Mouse (Mus musculus): ENCODE data around the gene Gm21897. TPM values are rescaled to one million over a fixed set of nuclear protein-coding genes. Genes with fewer than 3 reads are reported as not detected.
"Not testable (repeated sequence)": the region's sequence is repeated elsewhere in the genome, so short reads cannot be mapped to it uniquely, and the experiment has no call there.

Gm21897 gene
- not detected for total RNA-seq (2021)

DNA sequence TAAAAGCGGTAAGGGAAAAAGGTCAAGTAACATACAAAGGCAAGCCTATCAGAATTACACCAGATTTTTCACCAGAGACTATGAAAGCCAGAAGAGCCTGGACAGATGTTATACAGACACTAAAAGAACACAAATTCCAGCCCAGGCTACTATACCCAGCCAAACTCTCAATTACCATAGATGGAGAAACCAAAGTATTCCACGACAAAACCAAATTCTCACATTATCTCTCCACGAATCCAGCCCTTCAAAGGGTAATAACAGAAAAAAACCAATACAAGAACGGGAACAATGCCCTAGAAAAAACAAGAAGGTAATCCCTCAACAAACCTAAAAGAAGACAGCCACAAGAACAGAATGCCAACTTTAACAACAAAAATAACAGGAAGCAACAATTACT lies at the start of gene Gm21897:
TSS of gene Gm21897 (plus strand) at position 301 of the 400 bp plus-strand sequence.
- intact Hi-C loops (cut with DNase I); DNase-seq: not testable (repeated sequence)

DNA sequence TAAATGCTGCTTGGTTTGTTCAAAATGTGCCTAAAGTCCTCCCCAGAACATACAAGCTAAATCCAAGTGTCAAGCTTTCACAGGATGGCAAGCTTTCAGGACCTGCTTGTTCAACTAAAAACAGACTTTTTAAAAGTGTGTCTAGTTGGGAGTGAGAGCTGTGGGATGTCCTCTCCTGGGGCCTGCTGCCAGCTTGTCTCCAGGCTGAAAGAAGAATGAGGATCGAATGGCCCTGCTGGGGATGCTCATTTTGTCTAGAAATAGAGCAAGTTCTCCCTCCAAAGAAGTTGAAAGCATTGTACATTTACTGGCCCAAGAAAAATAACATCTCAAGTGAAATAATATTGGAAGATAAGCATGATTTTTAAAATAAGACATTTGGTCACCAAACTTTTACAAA lies 45.0 kb upstream of the Gm21897 start:
- intact Hi-C loops (cut with DNase I), result no loop called here
- DNase-seq, result no peak

GRCm38 (mm10) chr16:15277461-15277860 lies 39.8 kb upstream of the Gm21897 start:
- DNase-seq, result no peak
- intact Hi-C loops (cut with DNase I), result no loop called here

DNA sequence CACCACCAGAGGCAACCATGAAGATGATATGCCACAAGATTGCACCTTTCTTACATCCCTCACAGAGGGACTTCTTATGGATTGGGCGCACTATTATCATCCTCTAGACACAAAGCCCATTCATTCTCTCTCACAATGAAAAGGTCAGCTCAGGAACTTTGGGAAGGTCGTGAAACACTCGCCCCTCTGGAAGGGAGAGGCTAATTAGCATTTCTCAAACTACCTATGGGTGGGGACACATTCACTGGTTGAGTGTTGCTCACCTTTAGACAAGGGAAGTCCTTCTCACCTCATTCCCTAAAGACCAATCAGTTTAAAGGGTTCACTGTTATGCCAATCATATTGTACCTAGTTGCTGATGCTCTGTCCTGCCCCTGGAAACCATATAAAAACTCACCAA lies 24.2 kb upstream of the Gm21897 start:
- intact Hi-C loops (cut with DNase I), result no loop called here
- no peak for DNase-seq

DNA sequence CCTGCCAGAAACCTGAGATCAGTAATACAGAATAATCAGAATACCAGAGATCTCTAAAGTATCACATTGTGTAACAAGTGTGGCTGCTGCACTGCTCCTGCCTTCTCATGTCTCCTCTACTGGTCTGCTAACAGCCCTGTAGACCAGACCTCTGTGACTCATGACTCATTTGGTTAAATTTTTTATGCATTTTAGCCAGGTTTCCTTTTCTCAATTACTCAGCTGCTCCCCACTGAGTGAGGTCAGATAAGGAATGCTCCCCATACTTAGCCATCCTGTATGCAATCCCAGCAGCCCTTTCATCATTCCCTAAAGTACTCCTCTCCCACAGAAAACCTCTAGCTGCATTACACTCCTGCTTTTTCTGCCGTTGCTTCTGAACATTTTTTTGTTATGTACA lies 23.0 kb upstream of the Gm21897 start:
- intact Hi-C loops (cut with DNase I), result no loop called here
- DNase-seq, result no peak

DNA sequence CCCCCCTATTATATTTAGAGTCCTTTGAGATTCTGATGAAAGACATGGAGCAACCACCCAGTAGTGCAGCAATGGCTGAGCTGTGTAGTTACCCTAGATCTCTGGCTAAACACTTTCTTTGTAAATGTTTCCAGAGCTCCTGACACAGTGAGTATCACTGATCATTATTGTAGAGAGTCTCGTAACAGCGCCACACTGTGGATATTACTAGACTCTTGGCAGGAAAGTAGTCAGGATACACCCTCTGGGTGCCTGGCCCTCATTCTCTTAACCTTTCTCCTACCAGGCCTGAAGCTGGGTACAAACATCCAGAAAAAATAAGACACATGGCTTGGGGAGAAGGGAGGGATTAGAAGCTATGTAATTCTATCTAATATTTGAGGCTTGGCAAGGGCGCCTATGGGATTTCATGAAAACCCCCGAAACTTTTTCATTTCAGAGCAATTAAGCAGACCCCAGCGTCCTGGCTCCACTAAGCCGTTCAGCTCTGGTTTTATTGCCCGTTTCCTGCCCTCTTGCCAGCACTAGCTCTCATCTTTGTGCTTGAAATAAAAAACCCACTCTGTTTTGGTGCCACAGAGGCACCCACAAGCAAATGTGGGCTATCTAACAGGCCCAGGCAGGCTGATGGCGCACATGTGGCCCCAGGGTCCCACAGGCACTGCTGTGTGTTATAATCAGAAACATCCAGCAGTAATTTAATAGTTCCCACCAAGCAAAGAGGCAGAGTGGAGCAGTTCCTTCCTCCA lies 22.2 kb upstream of the Gm21897 start:
- DNase-seq, result peak; percentile 47 to 61
- intact Hi-C loops (cut with DNase I), result loop anchor here (1.0 kb wide), 1 partner anchor 594 kb away; no protein-coding TSS in a partner anchor

DNA sequence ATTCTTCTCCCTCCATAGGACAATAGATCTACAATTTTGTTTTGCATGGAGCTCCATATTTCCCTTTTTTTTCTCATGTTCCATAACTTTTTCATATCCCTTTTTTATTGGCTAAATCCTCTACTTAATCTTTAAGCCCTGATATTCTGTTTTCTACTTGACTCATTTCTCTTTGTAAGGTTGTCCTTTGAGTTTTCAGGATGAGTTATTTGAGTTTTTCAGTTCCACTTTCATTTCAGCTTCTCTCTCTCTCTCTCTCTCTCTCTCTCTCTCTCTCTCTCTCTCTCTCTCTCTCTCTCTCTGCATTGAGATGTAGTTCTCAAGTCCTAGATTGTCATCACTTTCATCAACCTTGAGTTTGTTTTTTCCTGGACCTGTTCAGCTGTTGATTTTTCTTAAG lies 17.3 kb downstream of the Gm21897 start:
- intact Hi-C loops (cut with DNase I), result no loop called here
- no peak for DNase-seq

DNA sequence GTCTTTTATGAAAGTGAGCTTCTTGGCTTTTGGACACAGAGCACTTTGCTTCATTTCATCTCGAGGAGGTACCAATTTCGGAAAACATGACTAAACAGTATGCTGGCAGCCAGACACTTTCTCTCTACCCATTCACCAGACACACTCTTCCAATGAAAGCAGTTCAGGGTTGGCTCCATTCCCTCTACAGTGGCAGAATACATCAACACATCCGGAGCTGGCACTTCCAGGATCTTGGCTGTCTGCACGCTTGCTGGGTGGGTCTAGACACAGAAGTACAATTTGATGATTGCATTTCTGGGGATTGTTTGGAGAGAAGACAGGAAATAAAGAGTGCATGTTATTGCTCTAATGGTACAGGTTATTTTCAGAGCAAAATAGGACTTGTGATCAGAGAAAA lies 21.8 kb downstream of the Gm21897 start:
- DNase-seq, result no peak
- intact Hi-C loops (cut with DNase I), result no loop called here

DNA sequence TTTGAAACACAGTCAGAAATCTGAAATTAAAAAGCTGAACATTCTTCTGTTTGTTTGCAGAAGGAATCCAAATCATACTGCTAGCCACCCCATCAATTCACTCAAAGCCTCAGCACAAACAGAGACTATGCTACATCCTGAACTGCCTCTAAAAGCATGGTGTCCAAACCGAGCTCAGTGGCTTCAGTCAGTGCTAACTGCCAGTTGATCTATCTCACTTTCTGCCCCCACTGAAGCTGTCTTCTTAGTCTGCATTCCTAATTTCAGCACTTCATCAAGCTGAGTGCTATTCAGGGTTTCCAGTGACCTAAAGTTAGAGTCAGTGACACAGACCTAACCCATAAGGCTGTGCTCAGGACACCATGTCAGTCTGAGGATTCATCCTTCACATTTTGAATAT lies 28.8 kb downstream of the Gm21897 start:
- intact Hi-C loops (cut with DNase I), result no loop called here
- no peak for DNase-seq

DNA sequence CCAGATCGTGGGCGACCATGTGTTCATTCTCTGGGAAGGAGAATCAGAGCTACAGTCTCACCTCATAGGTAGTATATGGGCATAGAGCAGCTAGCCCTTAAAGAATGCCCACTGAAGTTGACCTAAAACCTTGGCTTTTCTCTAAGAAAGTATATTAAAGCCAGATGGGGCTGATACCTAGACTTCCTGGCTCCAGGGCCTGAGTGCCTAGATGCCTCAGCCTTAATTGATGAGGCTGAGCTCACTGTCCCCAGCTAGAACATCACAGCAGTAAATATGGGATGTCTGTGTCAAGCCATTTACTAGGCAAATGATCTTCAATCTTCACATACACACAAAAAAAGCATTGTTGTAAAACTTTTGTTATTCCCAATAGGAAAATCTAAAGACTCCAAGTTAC lies 32.1 kb downstream of the Gm21897 start:
- intact Hi-C loops (cut with DNase I), result no loop called here
- no peak for DNase-seq

GRCm38 (mm10) chr16:15351301-15351700 lies 34.0 kb downstream of the Gm21897 start:
- intact Hi-C loops (cut with DNase I), result no loop called here
- DNase-seq, result no peak

- intact Hi-C loops (cut with DNase I), result no loop called here
- no peak for DNase-seq
Measured at GRCm38 (mm10) chr16:15352320-15352719, 35.1 kb downstream of the Gm21897 start.

- intact Hi-C loops (cut with DNase I), result no loop called here
- DNase-seq, result no peak
Measured at GRCm38 (mm10) chr16:15354901-15355300, 37.6 kb downstream of the Gm21897 start.

DNA sequence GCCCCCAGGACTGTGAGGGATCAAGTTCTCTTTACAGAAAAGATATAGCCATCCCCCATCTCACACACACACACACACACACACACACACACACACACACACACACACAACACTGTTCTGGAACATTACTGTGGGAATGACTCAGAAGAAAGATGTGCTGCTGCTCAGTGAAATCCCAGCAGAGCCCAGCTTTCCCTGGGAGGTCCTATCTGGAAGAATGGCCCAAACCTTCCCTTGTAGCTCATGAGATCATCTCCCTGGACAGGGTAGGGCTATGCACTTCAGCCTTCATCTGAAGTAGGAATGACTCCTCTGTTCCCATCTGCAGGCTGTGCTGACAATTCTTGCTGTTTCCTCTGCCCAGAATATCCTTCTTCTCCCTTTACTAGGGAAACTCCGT lies 38.1 kb downstream of the Gm21897 start:
- intact Hi-C loops (cut with DNase I), result no loop called here
- DNase-seq, result peak; percentile 26 to 38

GRCm38 (mm10) chr16:15357766-15358165 lies 40.5 kb downstream of the Gm21897 start:
- intact Hi-C loops (cut with DNase I), result no loop called here
- DNase-seq, result no peak

DNA sequence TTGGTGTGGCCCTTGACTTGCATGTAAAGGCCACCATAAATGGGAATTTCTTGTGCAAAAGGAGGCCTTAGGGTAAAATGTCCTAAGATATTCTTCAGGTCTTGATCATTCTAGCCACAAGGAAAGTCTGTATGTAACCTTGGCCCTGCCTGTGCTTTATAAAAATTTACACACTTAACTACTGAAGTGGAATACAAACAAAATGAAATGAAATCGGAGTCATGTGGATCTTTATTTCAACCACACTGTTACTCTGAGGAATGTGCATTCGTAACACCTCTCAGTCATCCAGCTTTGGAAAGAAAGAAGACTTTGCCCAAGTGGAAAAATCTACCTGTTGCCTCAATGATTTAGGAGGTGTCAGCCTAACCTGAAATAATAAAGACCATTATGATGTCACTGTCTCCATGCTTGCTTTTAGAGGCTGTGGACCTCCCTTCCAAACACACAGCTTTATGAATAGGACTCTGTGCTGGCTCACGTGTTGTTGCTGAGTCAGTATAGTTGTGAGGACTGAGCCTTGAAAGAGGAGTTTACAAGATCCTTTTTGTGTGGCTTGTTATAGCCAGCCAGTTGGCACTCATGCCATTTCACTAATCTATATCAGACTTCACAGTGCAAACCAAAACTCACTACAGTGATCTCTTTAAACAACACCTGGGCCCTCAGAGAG lies 42.0 kb downstream of the Gm21897 start:
- DNase-seq, result no peak
- intact Hi-C loops (cut with DNase I), result no loop called here

DNA sequence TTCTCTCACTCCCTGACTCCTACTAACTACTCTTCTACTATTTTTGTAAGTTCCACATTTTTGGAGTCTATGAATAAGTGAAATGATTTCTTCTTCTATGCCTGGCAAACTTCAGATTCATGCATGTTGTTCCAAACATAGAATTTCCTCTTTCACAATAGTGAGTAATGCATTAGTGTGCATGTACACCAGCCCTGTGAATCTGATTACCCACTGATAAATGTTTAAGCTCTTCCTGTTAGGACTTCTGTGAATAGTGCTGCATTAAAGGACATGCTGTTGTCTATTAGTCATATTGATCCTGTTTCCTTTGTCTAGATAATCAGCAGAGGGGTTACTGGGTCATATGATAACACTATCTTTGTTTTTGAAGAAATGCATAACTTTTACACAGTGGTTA lies 43.6 kb downstream of the Gm21897 start:
- DNase-seq, result no peak
- intact Hi-C loops (cut with DNase I), result no loop called here

Measured in heart, postnatal 10 days (tissue).